Mouse (Mus musculus) kidney, adult 2 months (tissue): ENCODE results near the gene Ptpn11.
"Not testable (repeated sequence)": the region's sequence is repeated elsewhere in the genome, so short reads cannot be mapped to it uniquely, and the experiment has no call there.

ENCODE experiments used
- CTCF ChIP-seq: fragments of 200-500 bp; conservative IDR thresholded peaks from 2 replicates; pipeline ENCODE4 v1.5.1; 2011; ENCODE audit warnings: low read depth, mild to moderate bottlenecking, control low read depth, low read length, moderate library complexity, mixed read lengths; ENCODE audit not compliant: insufficient read depth, insufficient read length
- POLR2A ChIP-seq: fragments of 200-500 bp; IDR thresholded peaks from one replicate; pipeline ENCODE4 v1.6.1; 2011; ENCODE audit warnings: low read depth, low read length, control low read depth

- not testable (repeated sequence) for TF ChIP-seq CTCF, POLR2A
These were observed 32.8 kb upstream of the Ptpn11 start for GRCm38 (mm10) chr5:121224020-121224419.
